Mouse (Mus musculus) c-Kit-positive CD71-positive TER-119-negative erythroid progenitor cells, embryonic 14.5 days (primary cell): ENCODE measurements around the gene Gm14781.
"Not testable (repeated sequence)": the region's sequence is repeated elsewhere in the genome, so short reads cannot be mapped to it uniquely, and the experiment has no call there.

Experiments
- DNase-seq: peaks from one replicate; pipeline ENCODE4 v3.0.0-alpha.2; 2013; ENCODE audit warnings: low read depth

Gm14781 gene

DNA sequence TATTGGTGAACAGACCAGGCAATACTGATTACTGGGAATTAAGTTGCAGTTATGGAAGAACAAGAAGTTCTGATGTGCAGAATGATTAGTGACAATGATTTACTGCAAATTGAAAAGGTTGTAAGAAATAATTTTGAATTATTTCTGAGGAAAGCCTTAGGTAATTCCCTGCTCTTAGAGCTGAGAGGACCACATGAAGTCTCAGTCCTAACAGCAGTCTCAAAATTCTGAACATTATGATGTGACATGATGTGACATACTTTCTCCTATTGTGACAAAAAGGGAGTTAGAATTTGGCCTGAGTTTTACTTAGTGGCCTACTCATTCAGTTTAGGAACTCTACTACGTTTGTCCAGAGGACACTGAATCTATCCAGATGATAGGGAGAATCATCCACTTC lies at the start of gene Gm14781:
Gene Gm14781, plus strand, starts transcription at position 301 of the 400 bp plus-strand sequence.
- DNase-seq = not testable (repeated sequence)

DNA sequence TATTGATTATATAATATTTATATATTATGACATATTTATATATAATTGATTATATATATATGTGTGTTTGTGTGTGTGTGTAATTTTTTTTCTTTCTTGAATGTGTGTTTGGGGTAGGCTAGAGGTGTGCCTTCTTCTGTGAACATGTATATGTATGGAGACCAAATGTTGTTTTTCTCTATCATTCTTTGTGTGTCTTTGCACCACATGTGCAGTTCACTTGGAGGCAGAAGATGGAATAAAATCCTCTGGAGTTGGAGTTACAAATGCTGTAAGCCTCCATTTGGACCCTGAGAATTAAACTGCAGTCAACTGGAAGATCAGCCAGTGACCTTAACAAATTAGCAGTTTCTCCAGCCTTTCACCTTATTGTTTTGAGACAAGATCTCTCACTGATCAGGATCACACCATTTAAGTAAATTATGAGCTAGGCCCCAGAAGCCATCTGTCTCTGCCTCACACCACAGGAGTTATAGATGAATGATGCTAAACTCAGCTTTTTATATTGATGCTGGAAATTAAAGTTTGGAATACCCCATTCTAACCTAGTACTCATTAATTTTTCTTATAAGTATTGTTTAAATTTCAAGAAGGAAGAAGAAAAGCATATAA lies 23.1 kb downstream of the Gm14781 start:
- DNase-seq = not testable (repeated sequence)
